In the genomic region with DNA sequence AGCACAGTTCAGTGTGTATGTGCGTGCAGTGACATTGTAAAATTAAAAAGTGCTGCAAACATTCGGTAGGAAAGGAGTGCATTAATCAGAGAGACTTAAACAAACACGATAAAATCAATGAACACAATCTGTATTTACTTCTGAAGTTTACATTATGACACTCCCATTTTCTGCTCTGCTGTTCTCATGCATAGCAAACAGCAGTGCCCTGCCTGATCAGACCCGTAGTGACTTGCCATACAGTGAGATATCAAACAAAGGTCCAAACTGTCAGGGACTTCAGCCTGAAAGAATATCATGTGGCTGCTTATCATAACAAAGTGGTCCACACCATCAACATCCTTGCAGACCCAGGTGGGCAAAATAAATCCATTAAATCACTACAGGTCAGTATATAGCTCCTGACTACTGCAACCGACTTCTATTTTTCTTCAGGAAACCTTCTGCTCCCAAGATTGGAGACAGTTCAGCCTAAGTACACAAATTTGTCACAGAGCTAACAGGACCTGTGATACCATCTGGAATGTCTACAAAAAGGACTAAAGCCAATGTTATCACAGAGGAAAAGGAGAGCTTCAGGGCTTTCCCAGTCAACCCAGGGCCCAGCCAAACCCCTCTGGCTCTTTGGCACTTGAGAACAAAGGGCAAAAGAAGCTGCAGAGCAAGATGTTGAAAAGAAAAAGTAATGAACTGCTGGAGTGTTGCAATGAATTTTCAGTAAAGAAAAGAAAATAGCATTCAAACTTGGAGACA, we compare ENCODE assay signal across 16 mouse cellular contexts.
"Had no signal": no experiment of that assay in that cellular context is flagged by ENCODE, and none has a peak within 500 bp of the region (broad histone marks: within the 10 kb centered on the region; RNA-seq: fewer than 3 reads in every experiment).

No protein-coding gene starts in this region.

- H3K9me3 ChIP-seq: hindbrain, embryonic 13.5 days; limb, embryonic 12.5 days; liver, embryonic 13.5 days; midbrain, embryonic 10.5 days; midbrain, embryonic 15.5 days; neural tube, embryonic 13.5 days had no signal

- H3K4me3 ChIP-seq: hindbrain, embryonic 13.5 days; limb, embryonic 12.5 days; liver, embryonic 13.5 days; midbrain, embryonic 10.5 days; midbrain, embryonic 15.5 days; neural tube, embryonic 13.5 days had no signal

- H3K9ac ChIP-seq: hindbrain, embryonic 13.5 days; limb, embryonic 12.5 days; liver, embryonic 13.5 days; liver, postnatal 0 days; midbrain, embryonic 15.5 days; neural tube, embryonic 13.5 days had no signal

- ATAC-seq: hindbrain, postnatal 0 days; liver, postnatal 0 days; midbrain, embryonic 15.5 days had no signal

- H3K36me3 ChIP-seq: hindbrain, embryonic 13.5 days; limb, embryonic 12.5 days; liver, embryonic 13.5 days; midbrain, embryonic 10.5 days; midbrain, embryonic 15.5 days; neural tube, embryonic 13.5 days had no signal

- H3K4me2 ChIP-seq: hindbrain, embryonic 13.5 days; limb, embryonic 12.5 days; liver, embryonic 13.5 days; midbrain, embryonic 15.5 days; neural tube, embryonic 13.5 days had no signal

- H3K27ac ChIP-seq: hindbrain, embryonic 13.5 days; hindbrain, postnatal 0 days; kidney, postnatal 0 days; limb, embryonic 12.5 days; liver, embryonic 13.5 days; midbrain, embryonic 10.5 days; midbrain, embryonic 15.5 days; neural tube, embryonic 13.5 days had no signal

- H3K4me1 ChIP-seq: hindbrain, embryonic 13.5 days; limb, embryonic 12.5 days; liver, embryonic 13.5 days; midbrain, embryonic 10.5 days; midbrain, embryonic 15.5 days; neural tube, embryonic 13.5 days had no signal

- DNase-seq: kidney, adult 9 months; kidney, postnatal 36 days; layer of hippocampus, adult 9-11 months; liver; liver, embryonic 13.5 days; liver, postnatal 0 days; lung, postnatal 36 days; retina, postnatal 1 day; thymus, postnatal 4 days had no signal

- H3K27me3 ChIP-seq: hindbrain, embryonic 13.5 days; limb, embryonic 12.5 days; liver, embryonic 13.5 days; midbrain, embryonic 15.5 days; neural tube, embryonic 13.5 days had no signal
